Mouse (Mus musculus) gastrocnemius, postnatal 4 days (tissue): ENCODE data around the gene Ap4s1. TPM values are rescaled to one million over a fixed set of nuclear protein-coding genes. Genes with fewer than 3 reads are reported as not detected.

Source experiments
- DNase-seq, 2 experiments: peaks; one replicate each; pipeline ENCODE4 v3.0.0; 2021 to 2022; ENCODE audit warnings: low spot score in 2 of 2, mixed read lengths in 2 of 2
- total RNA-seq, 2 experiments: library from RNA; stranded (reverse); gene quantifications; 2 replicates each; pipeline ENCODE4 v1.2.3; 2021

Ap4s1 gene
- total RNA-seq, 2 experiments from 2014 or later: 29.8 to 36.8 TPM

- no peak for DNase-seq
These were observed 68.5 kb downstream of the Ap4s1 start for GRCm38 (mm10) chr12:51759374-51759773.

GRCm38 (mm10) chr12:51767454-51767853 is 76.6 kb downstream of the Ap4s1 start:
- no peak for DNase-seq

- no peak for DNase-seq
These were observed 77.9 kb downstream of the Ap4s1 start for GRCm38 (mm10) chr12:51768702-51769101.

GRCm38 (mm10) chr12:51784842-51785241 is 94.0 kb downstream of the Ap4s1 start:
- no peak for DNase-seq

Other genes with a start within 250 kb of the Ap4s1 start
- gene Coch, start 97.7 kb upstream of the Ap4s1 start, total RNA-seq: under 1 TPM; 0.62 to 0.74 TPM
- 100 to 1,000 TPM; 137 to 152 TPM for gene Strn3, start 864 bp downstream of the Ap4s1 start, total RNA-seq
- gene Hectd1, start 138.5 kb downstream of the Ap4s1 start, total RNA-seq: 100 to 1,000 TPM in 1 of 2 experiments, 10 to 100 TPM in 1; 91.2 to 104 TPM